8 mouse cellular contexts compared by ENCODE assay signal in genomic region chr14:25842688-25843003, GRCm38 (mm10). TPM values are rescaled to one million over a fixed set of nuclear protein-coding genes. Genes with fewer than 3 reads are reported as not detected.
A peak's percentile ranks its signal among the peaks of the same experiment; 100 is the strongest.
DNase-seq lines count a peak whose midpoint lies in the region; ATAC-seq and TF ChIP-seq lines count a peak whose summit lies in the region.

No protein-coding gene starts in this region.

- peak overlapping the region; percentile 98 for H3K27ac ChIP-seq in heart, adult 2 months
- H3K27ac ChIP-seq in ES-Bruce4 (ENCODE audit: insufficient read depth, low read length), result peak overlapping the region; percentile 58
- no peak overlapping the region for H3K27ac ChIP-seq in forebrain, postnatal 0 days (ENCODE audit: low read depth, low read length)

- peaks cover 9% of the 10 kb centered on the region for H3K4me1 ChIP-seq in heart, adult 2 months (ENCODE audit: control insufficient read depth, insufficient read depth, low read length)
- H3K4me1 ChIP-seq in ES-Bruce4 (ENCODE audit: control insufficient read depth, insufficient read depth, low read length), result peaks cover 14% of the 10 kb centered on the region
- H3K4me1 ChIP-seq in forebrain, postnatal 0 days (ENCODE audit: insufficient read depth), result peaks cover 6% of the 10 kb centered on the region; the same call in 1 of the 2 replicates

- no peak for ATAC-seq in forebrain, postnatal 0 days
- ATAC-seq in megakaryocyte progenitor cell, adult 5-6 weeks (replicated peaks; ENCODE audit: poor library complexity), result peak; percentile 18

- DNase-seq in heart, adult 2 months, result no peak
- DNase-seq in heart, postnatal 10 days, result no peak
- DNase-seq in forebrain, postnatal 0 days, result no peak
- DNase-seq in cerebellum, postnatal 25 days, result no peak
- DNase-seq in spleen, postnatal 14 days (ENCODE audit: low spot score in 2 of 2), result no peak
- no peak for DNase-seq in kidney, postnatal 10 days

- H3K36me3 ChIP-seq in heart, adult 2 months (ENCODE audit: control insufficient read depth, insufficient read depth, low read length), result peaks cover 3% of the 10 kb centered on the region; the same call in 1 of the 2 replicates
- no peaks in the 10 kb centered on the region for H3K36me3 ChIP-seq in ES-Bruce4 (ENCODE audit: control insufficient read depth, insufficient read depth, low read length, poor library complexity, severe bottlenecking)
- no peaks in the 10 kb centered on the region for H3K36me3 ChIP-seq in forebrain, postnatal 0 days (ENCODE audit: insufficient read depth)

- TF ChIP-seq POLR2A in heart, adult 2 months (IDR thresholded peaks at IDR 0.05; ENCODE audit: insufficient read depth, low read depth, low read length), result no peak
- TF ChIP-seq POLR2A in ES-Bruce4 (IDR thresholded peaks at IDR 0.05; ENCODE audit: insufficient read depth, low read length), result no peak

- no peaks in the 10 kb centered on the region for H3K9me3 ChIP-seq in ES-Bruce4 (replicated peaks; ENCODE audit: control insufficient read depth, insufficient read depth, low read length, poor library complexity, severe bottlenecking)
- no peaks in the 10 kb centered on the region for H3K9me3 ChIP-seq in forebrain, postnatal 0 days (ENCODE audit: low read length)

- intact Hi-C loops in heart, adult 2 months (cut with DNase I), result no loop called here
- intact Hi-C loops in heart, postnatal 10 days (cut with DNase I), result no loop called here

- peak overlapping the region; percentile 99 for H3K4me3 ChIP-seq in heart, adult 2 months
- H3K4me3 ChIP-seq in ES-Bruce4 (ENCODE audit: low read depth, low read length), result peak overlapping the region; percentile 77
- peak overlapping the region; percentile 47 for H3K4me3 ChIP-seq in forebrain, postnatal 0 days (ENCODE audit: low read depth, low read length)

- WGBS in heart, adult 2 months, result 4% methylated on average over 12 of the region's 12 CpGs
- 2% methylated on average over 12 of the region's 12 CpGs for WGBS in forebrain, postnatal 0 days

- no peak for TF ChIP-seq CTCF in heart, adult 2 months (IDR thresholded peaks at IDR 0.05)
- TF ChIP-seq CTCF in ES-Bruce4 (IDR thresholded peaks at IDR 0.05; ENCODE audit: low read depth, low read length), result no peak
- no peak for TF ChIP-seq CTCF in forebrain, postnatal 0 days (IDR thresholded peaks at IDR 0.05; ENCODE audit: low read depth)

- no peaks in the 10 kb centered on the region for H3K27me3 ChIP-seq in heart, adult 2 months (ENCODE audit: control insufficient read depth, insufficient read depth, low read length)
- no peaks in the 10 kb centered on the region for H3K27me3 ChIP-seq in ES-Bruce4 (ENCODE audit: control insufficient read depth, insufficient read depth, low read length, poor library complexity, severe bottlenecking)
- H3K27me3 ChIP-seq in forebrain, postnatal 0 days (ENCODE audit: insufficient read depth, low read length), result no peaks in the 10 kb centered on the region; the same call in 1 of the 2 replicates

- peak overlapping the region; percentile 97 for H3K9ac ChIP-seq in heart, adult 2 months (ENCODE audit: low read depth, low read length)
- H3K9ac ChIP-seq in ES-Bruce4 (ENCODE audit: low read depth, poor library complexity, severe bottlenecking), result peak overlapping the region; percentile 75
- H3K9ac ChIP-seq in forebrain, postnatal 0 days, result peak overlapping the region; percentile 25; the same call in 1 of the 2 replicates

- peak overlapping the region; percentile 93 for H3K4me2 ChIP-seq in forebrain, postnatal 0 days (ENCODE audit: low read depth)

- H3K79me2 ChIP-seq in heart, adult 2 months (replicated peaks; ENCODE audit: control insufficient read depth, insufficient read depth, low read length), result no peaks in the 10 kb centered on the region; the same call in 1 of the 2 replicates

- TF ChIP-seq EP300 in heart, adult 2 months (IDR thresholded peaks at IDR 0.05; ENCODE audit: insufficient read depth, low read depth, low read length), result no peak
- TF ChIP-seq EP300 in ES-Bruce4 (IDR thresholded peaks at IDR 0.05; ENCODE audit: insufficient read depth, low read depth, low read length), result no peak

RNA-seq across cellular contexts. Expression of gene Anxa11, which starts 0.7 kb away (rescaled TPM):
- 10 to 100 TPM; 77.9 to 82.4 TPM for total RNA-seq in heart, adult 2 months (2021)
- 74.0 and 90.3 TPM in 2 replicates for polyA plus RNA-seq in heart, adult 2 months (2012; rRNA removed)
- 10 to 100 TPM; 76.4 to 83.4 TPM for total RNA-seq in heart, postnatal 10 days (2021)
- 106 and 109 TPM in 2 replicates for polyA plus RNA-seq in ES-Bruce4 (2011; ENCODE audit: insufficient read depth, insufficient read length, low read depth, missing spikeins)
- total RNA-seq in forebrain, postnatal 0 days (2014; rRNA removed), result 2.0 and 3.0 TPM in 2 replicates
- 3.7 and 4.2 TPM in 2 replicates for polyA plus RNA-seq in forebrain, postnatal 0 days (2015; fragmentation: Nextera tagmentation; extraction: Ambion mirVana)
- 36.5 and 37.1 TPM in 2 replicates for total RNA-seq in megakaryocyte progenitor cell, adult 5-6 weeks (2015)
- 7.3 and 8.1 TPM in 2 replicates for total RNA-seq in megakaryocyte progenitor cell, adult 5-6 weeks (2017)

Comparison
In these comparisons a context has a peak if more than half of its experiments do, and no peak if none do; other contexts are left out.
1. H3K4me3 ChIP-seq: peak in every context shown above with its lines; median percentile 99 in heart, adult 2 months; 77 in ES-Bruce4; 47 in forebrain, postnatal 0 days.
2. H3K9ac ChIP-seq: peak in every context shown above with its lines; median percentile 97 in heart, adult 2 months; 75 in ES-Bruce4; 25 in forebrain, postnatal 0 days.